Mouse (Mus musculus) lung, postnatal 0 days (tissue): Measurements from ENCODE around the gene Cpne4. TPM values are rescaled to one million over a fixed set of nuclear protein-coding genes. Genes with fewer than 3 reads are reported as not detected.

ENCODE experiments used
- ATAC-seq: fragments of 200-750 bp; cut with Nextera tagmentation; 2 replicates; pipeline ENCODE4 v1.8.0; 2017; ENCODE audit warnings: moderate library complexity
- DNase-seq: peaks from one replicate; pipeline ENCODE4 v3.0.0-alpha.2; 2016; ENCODE audit warnings: low spot score
- H3K27ac ChIP-seq: fragments of 300-500 bp; sonication (generic); 2 replicates; pipeline ENCODE4 v1.5.1; 2014; ENCODE audit warnings: antibody characterized with exemption, mild to moderate bottlenecking, low read length, mixed read lengths
- H3K27me3 ChIP-seq: fragments of 300-500 bp; sonication (generic); replicated peaks from 2 replicates; pipeline ENCODE4 v1.6.1; 2014; ENCODE audit warnings: low read length, mixed read lengths; ENCODE audit not compliant: insufficient read depth
- H3K36me3 ChIP-seq: fragments of 300-500 bp; sonication (generic); 2 replicates; pipeline ENCODE4 v1.6.1; 2014; ENCODE audit warnings: low read length, mixed read lengths; ENCODE audit not compliant: insufficient read depth
- H3K4me1 ChIP-seq: fragments of 300-500 bp; sonication (generic); 2 replicates; pipeline ENCODE4 v1.6.1; 2014; ENCODE audit warnings: antibody characterized with exemption, low read depth, low read length, mixed read lengths; ENCODE audit not compliant: insufficient read depth
- H3K4me2 ChIP-seq: fragments of 300-500 bp; sonication (generic); replicated peaks from 2 replicates; pipeline ENCODE4 v1.6.1; 2014; ENCODE audit warnings: low read depth, mild to moderate bottlenecking, low read length, moderate library complexity, mixed read lengths
- H3K4me3 ChIP-seq: fragments of 300-500 bp; sonication (generic); 2 replicates; pipeline ENCODE4 v1.5.1; 2014; ENCODE audit warnings: low read depth, low read length
- H3K9ac ChIP-seq: fragments of 300-500 bp; sonication (generic); replicated peaks from 2 replicates; pipeline ENCODE4 v1.6.1; 2014; ENCODE audit warnings: low read depth, mild to moderate bottlenecking
- H3K9me3 ChIP-seq: fragments of 300-500 bp; sonication (generic); 2 replicates; pipeline ENCODE4 v1.6.1; 2016; ENCODE audit warnings: low read length, mixed read lengths
- CTCF ChIP-seq: IDR thresholded peaks from 2 replicates; pipeline ENCODE4 v1.5.1; 2016; ENCODE audit warnings: antibody characterized with exemption, mild to moderate bottlenecking
- EP300 ChIP-seq: IDR thresholded peaks from 2 replicates; pipeline ENCODE4 v1.6.1; 2016; ENCODE audit warnings: antibody characterized with exemption, mild to moderate bottlenecking, control low read depth
- WGBS: fragments of 180-500 bp; shearing (Covaris S2); extraction: QIAGEN DNeasy Blood & Tissue Kit; methylation state at CpG from one replicate; pipeline ENCODE4 v1.1.7; 2014; 5-methylcytosine and 5-hydroxymethylcytosine counted together
- microRNA-seq: library from miRNA; unstranded; fragments of <30 nt; microRNA quantifications from one replicate; pipeline ENCODE4, GENCODE M21; 2016
- polyA plus RNA-seq: library from polyadenylated mRNA; unstranded; fragments of >200 nt; fragmentation: Nextera tagmentation; extraction: Ambion mirVana; gene quantifications from 2 replicates; pipeline ENCODE4 v1.2.1, GENCODE M21; 2015

Cpne4 gene
- polyA plus RNA-seq, 1 experiment from 2014 or later = 0.16 TPM

GRCm38 (mm10) chr9:105078460-105078859 lies 531.4 kb downstream of the Cpne4 start:
- H3K27me3 ChIP-seq = no peaks in the 10 kb centered on the region
- no peak for ATAC-seq
- H3K27ac ChIP-seq = no peak overlapping the region
- H3K9ac ChIP-seq = no peak overlapping the region
- no peaks in the 10 kb centered on the region for H3K9me3 ChIP-seq
- H3K4me3 ChIP-seq = no peak overlapping the region
- peaks cover 20% of the 10 kb centered on the region; the same call in 1 of the 2 replicates for H3K36me3 ChIP-seq
- DNase-seq = no peak
- H3K4me1 ChIP-seq = no peaks in the 10 kb centered on the region
- 79% methylated on average over 4 of the region's 4 CpGs for WGBS
- H3K4me2 ChIP-seq = no peak overlapping the region
- TF ChIP-seq CTCF = no peak
- no peak for TF ChIP-seq EP300

- H3K4me1 ChIP-seq = no peaks in the 10 kb centered on the region
- H3K27me3 ChIP-seq = no peaks in the 10 kb centered on the region
- peaks cover 10% of the 10 kb centered on the region; the same call in 1 of the 2 replicates for H3K36me3 ChIP-seq
- DNase-seq (no peak), ATAC-seq (no peak)
- no peak overlapping the region for H3K9ac ChIP-seq
- H3K9me3 ChIP-seq = no peaks in the 10 kb centered on the region
- H3K27ac ChIP-seq = no peak overlapping the region
- WGBS = 91% methylated on average over 3 of the region's 3 CpGs
- H3K4me2 ChIP-seq = no peak overlapping the region
- TF ChIP-seq CTCF (no peak), EP300 (no peak)
- H3K4me3 ChIP-seq = no peak overlapping the region
Measured at GRCm38 (mm10) chr9:105080246-105080645, 533.2 kb downstream of the Cpne4 start.

Small RNAs within 50 kb of the gene (microRNA-seq; reads per million reads assigned to microRNA genes)
- gene Gm23391 = not detected

Other genes with a start within 250 kb of the Cpne4 start
- gene Acpp, start 209.5 kb upstream of the Cpne4 start, polyA plus RNA-seq = 0.76 and 0.84 TPM in 2 replicates